Mouse (Mus musculus) erythroblast, embryonic 14.5 days (primary cell): ENCODE results near the gene Gfod1. TPM values are rescaled to one million over a fixed set of nuclear protein-coding genes. Genes with fewer than 3 reads are reported as not detected.
A peak's percentile ranks its signal among the peaks of the same experiment; 100 is the strongest.

Experiments
- H3K27me3 ChIP-seq: 2 replicates; pipeline ENCODE4 v1.6.1; 2012; ENCODE audit warnings: inconsistent platforms; ENCODE audit not compliant: control insufficient read depth
- H3K36me3 ChIP-seq: 2 replicates; pipeline ENCODE4 v1.6.1; 2012; ENCODE audit warnings: mild to moderate bottlenecking, inconsistent platforms; ENCODE audit not compliant: control insufficient read depth
- H3K4me1 ChIP-seq: 2 replicates; pipeline ENCODE4 v1.6.1; 2012; ENCODE audit warnings: inconsistent platforms; ENCODE audit not compliant: control insufficient read depth
- H3K4me3 ChIP-seq: replicated peaks from 2 replicates; pipeline ENCODE3; 2012; ENCODE audit warnings: moderate library complexity, mild to moderate bottlenecking, inconsistent platforms
- H3K9me3 ChIP-seq: 2 replicates; pipeline ENCODE4 v1.6.1; 2012; ENCODE audit warnings: low read length, inconsistent platforms, mixed read lengths; ENCODE audit not compliant: control insufficient read depth
- GATA1 ChIP-seq: IDR thresholded peaks from 2 replicates; pipeline ENCODE4 v1.6.1; 2012; ENCODE audit warnings: low read length, inconsistent platforms, mixed read lengths
- TAL1 ChIP-seq: IDR thresholded peaks from 3 replicates; pipeline ENCODE4 v1.6.1; 2012; ENCODE audit warnings: low read length, inconsistent platforms, mixed read lengths
- polyA plus RNA-seq: library from polyadenylated mRNA; stranded (reverse); fragments of >175 nt; gene quantifications from 2 replicates; pipeline ENCODE4 v1.2.3, GENCODE M21; 2012

Gfod1 gene
- polyA plus RNA-seq, 1 experiment, result 0.01 TPM

DNA sequence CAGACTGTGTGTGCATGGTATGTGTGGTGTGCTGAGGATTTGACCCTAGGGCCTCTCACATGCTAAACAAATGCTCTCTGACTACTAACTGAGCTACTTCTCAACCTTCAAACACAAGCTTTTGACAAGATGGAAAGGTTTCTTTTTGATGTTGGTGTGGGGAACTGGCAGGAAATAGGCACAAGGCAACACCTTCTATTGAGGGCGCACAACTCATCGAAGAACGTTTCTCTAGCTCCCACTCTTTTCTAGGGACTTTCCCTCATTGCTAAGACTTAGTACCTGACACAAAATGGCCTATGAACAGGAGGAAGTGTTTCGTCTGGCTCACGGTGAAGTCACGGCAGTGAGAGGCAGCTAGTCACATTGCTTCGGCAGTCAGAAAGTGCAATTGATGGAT lies 126.7 kb downstream of the Gfod1 start:
- Histone ChIP-seq H3K36me3 (no peaks in the 10 kb centered on the region), H3K4me3 (no peak overlapping the region), H3K4me1 (peaks cover 33% of the 10 kb centered on the region), H3K27me3 (peaks cover 22% of the 10 kb centered on the region), H3K9me3 (no peaks in the 10 kb centered on the region)
- TF ChIP-seq TAL1 (no peak), GATA1 (no peak)

DNA sequence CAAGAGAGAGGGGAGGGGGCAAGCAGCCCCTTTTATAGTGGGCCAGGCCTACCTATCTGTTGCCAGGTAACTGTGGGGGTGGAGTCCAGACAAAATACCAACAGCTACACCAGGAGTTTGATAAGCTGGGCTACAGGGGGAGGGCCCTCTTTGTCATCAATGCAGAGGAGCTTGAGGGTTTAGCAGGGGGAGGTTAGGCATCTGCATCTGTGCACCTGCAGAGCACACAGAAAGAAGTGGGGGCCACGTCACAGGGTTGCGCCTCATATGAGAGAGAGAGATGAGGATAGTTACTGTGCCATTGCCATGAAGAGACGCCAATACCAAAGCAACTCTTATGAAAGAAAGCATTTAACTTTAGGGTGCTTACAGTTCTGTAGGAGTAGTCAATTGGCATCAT lies 127.3 kb downstream of the Gfod1 start:
- Histone ChIP-seq H3K27me3 (peaks cover 18% of the 10 kb centered on the region), H3K36me3 (no peaks in the 10 kb centered on the region), H3K4me1 (peaks cover 35% of the 10 kb centered on the region), H3K9me3 (no peaks in the 10 kb centered on the region), H3K4me3 (no peak overlapping the region)
- TF ChIP-seq TAL1, result no peak
- no peak for TF ChIP-seq GATA1

DNA sequence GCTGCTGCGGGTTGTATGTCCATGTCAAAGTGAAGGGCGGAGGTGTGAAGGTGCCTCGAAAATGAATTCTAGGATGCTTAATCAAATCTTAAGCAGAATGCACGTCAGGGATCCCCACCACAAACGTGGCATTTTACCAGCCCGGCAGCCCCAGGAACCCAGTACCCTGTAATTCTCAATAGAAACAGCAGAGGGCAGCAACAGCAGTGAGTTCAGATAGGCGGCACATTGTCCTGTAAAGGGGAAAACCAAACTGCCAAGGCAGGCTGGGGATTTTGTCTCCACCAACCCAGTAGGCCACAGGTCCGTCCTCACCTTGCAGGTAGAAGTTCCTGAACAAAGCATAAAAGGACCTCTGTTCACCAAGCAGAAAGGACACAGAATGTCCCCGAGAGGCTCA lies 130.7 kb downstream of the Gfod1 start:
- TF ChIP-seq GATA1, result no peak
- TF ChIP-seq TAL1, result no peak
- Histone ChIP-seq H3K4me3 (no peak overlapping the region), H3K9me3 (no peaks in the 10 kb centered on the region), H3K4me1 (peaks cover 29% of the 10 kb centered on the region), H3K36me3 (no peaks in the 10 kb centered on the region), H3K27me3 (no peaks in the 10 kb centered on the region)

DNA sequence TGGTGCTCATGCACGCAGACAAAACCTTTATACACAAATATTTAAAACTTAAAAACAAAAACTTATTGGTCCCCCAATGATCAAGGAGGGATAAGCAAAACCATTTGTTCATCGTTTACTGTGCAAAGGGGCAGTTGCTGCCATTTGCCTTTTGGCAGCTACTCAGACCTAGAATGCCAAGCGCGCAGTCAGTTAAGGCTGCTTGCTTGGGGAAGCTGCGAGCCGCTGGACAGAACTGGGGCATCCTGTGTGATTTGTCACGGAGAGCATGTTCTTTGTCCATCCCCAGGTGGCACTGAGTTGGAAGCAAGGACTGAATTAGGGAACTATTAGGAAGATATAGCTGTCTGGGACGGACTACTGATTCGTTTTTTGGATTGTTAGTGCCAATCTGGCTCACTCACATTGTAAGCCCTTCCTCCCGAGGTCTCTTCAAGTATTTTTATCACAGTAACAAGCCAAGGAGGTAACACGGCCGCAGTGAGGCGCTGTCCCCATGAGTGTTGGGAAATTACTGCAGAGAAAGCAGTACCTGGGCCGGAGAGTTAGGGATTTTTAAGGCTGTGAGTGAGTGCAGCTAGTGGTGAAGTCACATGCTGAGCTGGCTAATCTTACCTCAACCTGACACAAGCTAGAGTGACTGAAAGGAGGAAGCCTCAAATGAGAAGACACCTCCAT lies 131.8 kb downstream of the Gfod1 start:
- Histone ChIP-seq H3K4me1 (peaks cover 29% of the 10 kb centered on the region), H3K36me3 (no peaks in the 10 kb centered on the region), H3K27me3 (no peaks in the 10 kb centered on the region), H3K4me3 (peak overlapping the region; percentile 82), H3K9me3 (no peaks in the 10 kb centered on the region)
- TF ChIP-seq TAL1 (no peak), GATA1 (no peak)

DNA sequence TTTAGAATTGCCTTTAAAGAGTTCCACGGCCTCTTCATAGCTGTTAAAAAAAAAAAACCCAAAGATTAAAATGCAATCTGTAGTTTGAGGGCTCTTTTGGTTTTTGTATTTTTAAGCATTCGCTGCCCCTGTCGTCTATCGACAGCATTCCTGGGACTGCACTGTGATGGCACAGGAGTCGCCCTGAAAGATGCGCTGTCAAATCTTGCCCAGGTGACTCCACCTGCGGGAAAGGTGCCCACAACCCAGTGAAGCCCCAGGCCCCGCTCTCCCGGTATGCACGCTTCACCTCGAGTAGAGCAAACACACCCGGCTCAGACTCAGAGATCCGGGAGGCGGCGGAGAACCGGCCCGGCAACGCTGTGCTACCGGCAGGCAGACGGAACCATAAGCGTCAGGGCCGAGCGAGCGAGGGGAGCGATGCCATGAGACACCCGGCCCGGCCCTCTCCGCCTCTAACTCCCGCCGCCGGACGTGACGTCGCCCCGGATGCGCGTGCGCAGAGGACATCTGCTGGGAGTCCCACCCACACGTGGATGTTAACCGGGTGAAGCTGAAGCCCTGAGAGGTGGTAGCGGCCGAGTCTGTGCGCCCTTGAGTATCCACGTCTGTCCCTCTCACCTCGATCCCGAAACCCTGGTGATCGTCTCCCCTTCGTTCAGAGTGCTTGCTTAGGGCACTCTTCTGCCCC lies 132.8 kb downstream of the Gfod1 start, which contains the start of gene Tbc1d7:
TSS of gene Tbc1d7 (minus strand) at position 482 of the 691 bp plus-strand sequence.
- no peak for TF ChIP-seq GATA1
- no peak for TF ChIP-seq TAL1
- Histone ChIP-seq H3K27me3 (no peaks in the 10 kb centered on the region), H3K4me3 (peak within 1 kb of the TSS; percentile 82), H3K4me1 (peaks cover 29% of the 10 kb centered on the region), H3K9me3 (no peaks in the 10 kb centered on the region), H3K36me3 (no peaks in the 10 kb centered on the region)

DNA sequence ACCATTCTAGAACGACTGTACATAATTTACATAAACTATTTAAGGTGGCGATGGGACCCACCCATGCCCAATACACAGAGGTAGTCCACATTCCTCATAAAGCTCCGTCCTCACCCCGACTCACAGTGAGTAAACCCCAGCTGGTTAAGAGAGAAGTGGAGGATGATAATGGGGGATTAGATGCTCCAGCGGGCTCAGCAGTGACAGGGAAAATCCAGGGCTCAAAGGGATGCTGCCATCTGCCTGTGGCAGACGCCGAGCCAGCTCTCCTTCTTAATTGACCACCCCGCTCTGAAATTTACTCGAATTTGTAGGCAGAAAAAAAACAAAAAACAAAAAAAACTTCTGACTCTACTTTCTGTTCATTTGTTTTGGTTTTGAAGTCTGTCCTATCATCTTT lies 136.3 kb downstream of the Gfod1 start:
- H3K4me3 ChIP-seq, result no peak overlapping the region
- TF ChIP-seq GATA1, result no peak
- no peak for TF ChIP-seq TAL1
- H3K36me3 ChIP-seq, result peaks cover 7% of the 10 kb centered on the region
- H3K4me1 ChIP-seq, result peaks cover 23% of the 10 kb centered on the region
- H3K27me3 ChIP-seq, result no peaks in the 10 kb centered on the region
- no peaks in the 10 kb centered on the region for H3K9me3 ChIP-seq

DNA sequence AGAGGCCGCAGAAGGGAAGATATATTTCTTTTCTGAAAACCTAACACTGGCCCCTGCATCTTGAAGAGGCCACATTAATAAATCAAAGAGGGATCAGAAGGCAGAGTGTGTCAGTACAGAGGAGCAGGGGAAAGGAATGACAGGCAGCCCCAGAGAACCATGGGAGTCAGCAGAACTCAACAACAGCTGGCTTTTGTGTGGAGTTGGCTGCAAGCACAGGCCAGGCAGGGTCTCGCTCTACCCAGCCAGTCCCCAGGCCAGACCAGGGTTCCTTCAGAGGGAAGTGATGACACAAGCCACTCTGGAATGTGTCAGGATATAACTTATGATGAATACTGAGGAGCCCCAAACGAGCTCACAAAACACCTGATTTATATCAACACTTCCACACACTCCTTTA lies 144.5 kb downstream of the Gfod1 start:
- H3K27me3 ChIP-seq, result no peaks in the 10 kb centered on the region
- H3K4me3 ChIP-seq, result no peak overlapping the region
- H3K4me1 ChIP-seq, result no peaks in the 10 kb centered on the region
- no peak for TF ChIP-seq TAL1
- no peak for TF ChIP-seq GATA1
- no peaks in the 10 kb centered on the region for H3K9me3 ChIP-seq
- peaks cover 7% of the 10 kb centered on the region for H3K36me3 ChIP-seq

DNA sequence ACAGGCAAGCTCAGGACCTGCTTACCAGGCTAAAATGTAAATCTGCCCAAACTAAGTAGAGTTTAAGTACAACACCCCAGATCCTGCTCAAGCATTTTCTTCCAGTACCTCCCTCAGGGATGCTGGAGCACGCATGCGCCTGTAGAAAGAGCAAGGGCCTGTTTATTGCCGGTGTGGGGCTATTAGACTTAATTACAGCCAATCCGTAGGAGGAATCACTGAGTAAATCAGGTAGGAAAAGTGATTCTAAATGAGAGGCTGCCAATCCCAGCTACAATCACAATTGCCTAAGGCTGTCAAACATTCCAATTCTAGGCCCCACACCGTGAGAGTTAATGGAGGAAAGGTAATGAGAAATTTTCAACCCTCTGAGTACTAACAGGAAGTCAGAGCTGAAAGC lies 145.7 kb downstream of the Gfod1 start:
- no peak for TF ChIP-seq GATA1
- no peak for TF ChIP-seq TAL1
- Histone ChIP-seq H3K4me1 (no peaks in the 10 kb centered on the region), H3K9me3 (no peaks in the 10 kb centered on the region), H3K36me3 (peaks cover 3% of the 10 kb centered on the region), H3K4me3 (no peak overlapping the region), H3K27me3 (no peaks in the 10 kb centered on the region)

DNA sequence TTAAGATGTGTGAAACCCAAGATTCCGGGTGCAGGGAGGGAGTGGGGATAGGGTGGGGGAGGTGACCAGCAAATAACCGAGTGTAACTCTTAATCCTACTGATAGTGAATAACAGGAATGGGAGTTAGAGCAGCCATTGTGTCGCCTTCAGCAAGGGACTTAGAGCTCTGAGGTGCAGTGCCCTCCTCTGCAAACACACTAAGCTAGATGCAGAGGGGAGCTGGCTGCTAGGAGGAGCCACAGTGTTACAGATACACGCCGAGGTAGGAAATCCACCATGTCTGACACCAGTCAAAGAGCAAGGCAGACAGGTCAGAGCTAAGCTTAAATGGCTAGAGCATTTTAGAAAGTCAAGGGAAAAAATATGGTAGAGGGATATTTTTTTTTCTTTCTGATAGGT lies 146.6 kb downstream of the Gfod1 start:
- no peak overlapping the region for H3K4me3 ChIP-seq
- H3K27me3 ChIP-seq, result no peaks in the 10 kb centered on the region
- peaks cover 3% of the 10 kb centered on the region for H3K36me3 ChIP-seq
- H3K4me1 ChIP-seq, result no peaks in the 10 kb centered on the region
- TF ChIP-seq GATA1 (no peak), TAL1 (no peak)
- H3K9me3 ChIP-seq, result no peaks in the 10 kb centered on the region
